Comparison of ENCODE assay signal across 19 mouse cellular contexts in genomic region chr6:115221215-115221641, GRCm38 (mm10). TPM values are rescaled to one million over a fixed set of nuclear protein-coding genes. Genes with fewer than 3 reads are reported as not detected.
A peak's percentile ranks its signal among the peaks of the same experiment; 100 is the strongest.
DNase-seq lines count a peak whose midpoint lies in the region; ATAC-seq and TF ChIP-seq lines count a peak whose summit lies in the region.
"Had no signal": no experiment of that assay in that cellular context is flagged by ENCODE, and none has a peak within 500 bp of the region (broad histone marks: within the 10 kb centered on the region; RNA-seq: fewer than 3 reads in every experiment).

No protein-coding gene starts in this region.

- no peak overlapping the region for H3K4me2 ChIP-seq in forebrain, postnatal 0 days (ENCODE audit: low read depth)
- H3K4me2 ChIP-seq in forebrain, embryonic 12.5 days, result no peak overlapping the region
- H3K4me2 ChIP-seq: embryonic facial prominence, embryonic 13.5 days; intestine, embryonic 15.5 days had no signal

- H3K9ac ChIP-seq in forebrain, postnatal 0 days, result no peak overlapping the region
- no peak overlapping the region for H3K9ac ChIP-seq in forebrain, embryonic 12.5 days
- H3K9ac ChIP-seq: embryonic facial prominence, embryonic 13.5 days; intestine, embryonic 15.5 days; liver, embryonic 14.5 days had no signal

- no peak overlapping the region for H3K4me3 ChIP-seq in forebrain, postnatal 0 days (ENCODE audit: low read depth, low read length)
- H3K4me3 ChIP-seq in forebrain, embryonic 12.5 days (replicated peaks), result no peak overlapping the region
- no peak overlapping the region for H3K4me3 ChIP-seq in kidney, adult 2 months (ENCODE audit: insufficient read depth, low read depth, low read length)
- H3K4me3 ChIP-seq: embryonic facial prominence, embryonic 13.5 days; gastrocnemius, adult 2 months; intestine, embryonic 15.5 days had no signal

- H3K27ac ChIP-seq in forebrain, postnatal 0 days (ENCODE audit: low read depth, low read length), result no peak overlapping the region
- no peak overlapping the region for H3K27ac ChIP-seq in forebrain, embryonic 12.5 days
- H3K27ac ChIP-seq in kidney, adult 2 months (ENCODE audit: insufficient read depth, low read depth, low read length), result no peak overlapping the region
- H3K27ac ChIP-seq: embryonic facial prominence, embryonic 13.5 days; gastrocnemius, adult 2 months; intestine, embryonic 15.5 days; liver, embryonic 14.5 days had no signal

- TF ChIP-seq CTCF in forebrain, postnatal 0 days (IDR thresholded peaks at IDR 0.05; ENCODE audit: low read depth), result no peak
- TF ChIP-seq CTCF in kidney, adult 2 months (conservative IDR thresholded peaks at IDR 0.05; ENCODE audit: insufficient read depth, insufficient read length, low read depth, low read length), result no peak

- no peaks in the 10 kb centered on the region for H3K27me3 ChIP-seq in forebrain, postnatal 0 days (ENCODE audit: insufficient read depth, low read length)
- no peaks in the 10 kb centered on the region for H3K27me3 ChIP-seq in forebrain, embryonic 12.5 days
- no peaks in the 10 kb centered on the region for H3K27me3 ChIP-seq in kidney, adult 2 months (replicated peaks; ENCODE audit: control insufficient read depth, insufficient read depth, low read length)
- H3K27me3 ChIP-seq: embryonic facial prominence, embryonic 13.5 days; intestine, embryonic 15.5 days had no signal

- DNase-seq in forebrain, postnatal 0 days, result peak; percentile 69
- DNase-seq in right cerebral cortex, adult 18-20 months, result peak; percentile 79
- DNase-seq in right cerebral cortex, postnatal 4 days, result no peak
- DNase-seq in left cerebral cortex, adult 9 months (ENCODE audit: low spot score in 2 of 2), result peak; percentile 45 to 70
- DNase-seq in telencephalon, adult 2 months (ENCODE audit: low read depth, low spot score), result peak; percentile 82
- no peak for DNase-seq in retina, embryonic 14.5 days (ENCODE audit: low spot score)
- DNase-seq in kidney, adult 2 months, result no peak
- DNase-seq: B cell, adult 2 months; gastrocnemius, adult 2 months; heart, postnatal 4 days; lung, postnatal 4 days; midbrain, embryonic 14.5 days; thymus, postnatal 25 days had no signal

- peak; percentile 76 for ATAC-seq in forebrain, postnatal 0 days
- no peak for ATAC-seq in forebrain, embryonic 12.5 days (ENCODE audit: low FRiP score)
- ATAC-seq: intestine, embryonic 15.5 days had no signal

- H3K9me3 ChIP-seq in forebrain, postnatal 0 days (ENCODE audit: low read length), result no peaks in the 10 kb centered on the region
- no peaks in the 10 kb centered on the region for H3K9me3 ChIP-seq in forebrain, embryonic 12.5 days
- H3K9me3 ChIP-seq: embryonic facial prominence, embryonic 13.5 days; intestine, embryonic 15.5 days had no signal

- H3K36me3 ChIP-seq in forebrain, postnatal 0 days (ENCODE audit: insufficient read depth), result no peaks in the 10 kb centered on the region
- H3K36me3 ChIP-seq in forebrain, embryonic 12.5 days (replicated peaks), result no peaks in the 10 kb centered on the region
- no peaks in the 10 kb centered on the region for H3K36me3 ChIP-seq in kidney, adult 2 months (ENCODE audit: control insufficient read depth, insufficient read depth, low read length)
- H3K36me3 ChIP-seq: embryonic facial prominence, embryonic 13.5 days; intestine, embryonic 15.5 days had no signal

- no peak for TF ChIP-seq POLR2A in kidney, adult 2 months (IDR thresholded peaks at IDR 0.05; ENCODE audit: low read depth, low read length)

- 58% methylated on average over 8 of the region's 8 CpGs for WGBS in forebrain, postnatal 0 days
- WGBS in forebrain, embryonic 12.5 days, result 88% methylated on average over 8 of the region's 8 CpGs
- WGBS in kidney, adult 2 months, result 79% methylated on average over 8 of the region's 8 CpGs

- H3K4me1 ChIP-seq in forebrain, postnatal 0 days (ENCODE audit: insufficient read depth), result no peaks in the 10 kb centered on the region; the same call in 1 of the 2 replicates
- H3K4me1 ChIP-seq in forebrain, embryonic 12.5 days, result no peaks in the 10 kb centered on the region
- H3K4me1 ChIP-seq in kidney, adult 2 months (ENCODE audit: control insufficient read depth, insufficient read depth, low read length), result no peaks in the 10 kb centered on the region
- H3K4me1 ChIP-seq: intestine, embryonic 15.5 days had no signal

RNA-seq across cellular contexts. Expression of gene Gm17482, which starts 5.9 kb away (rescaled TPM):
- total RNA-seq in forebrain, postnatal 0 days (2014; rRNA removed), result not detected in 2 replicates
- polyA plus RNA-seq in forebrain, postnatal 0 days (2015; fragmentation: Nextera tagmentation; extraction: Ambion mirVana), result not detected in 2 replicates
- polyA plus RNA-seq in forebrain, embryonic 12.5 days (2016; fragmentation: Nextera tagmentation; extraction: Ambion mirVana), result not detected in 2 replicates
- polyA plus RNA-seq in kidney, adult 2 months (2012; rRNA removed), result not detected in 2 replicates
- total RNA-seq: gastrocnemius, adult 2 months; heart, postnatal 4 days had no signal
- polyA plus RNA-seq: embryonic facial prominence, embryonic 13.5 days; intestine, embryonic 15.5 days; large intestine, adult 2 months; liver, embryonic 14.5 days; midbrain, embryonic 14.5 days; neural tube, embryonic 14.5 days had no signal

RNA-seq across cellular contexts. Expression of gene Timp4, which starts 30.8 kb away (rescaled TPM):
- total RNA-seq in forebrain, postnatal 0 days (2014; rRNA removed), result 9.6 and 10.0 TPM in 2 replicates
- polyA plus RNA-seq in forebrain, postnatal 0 days (2015; fragmentation: Nextera tagmentation; extraction: Ambion mirVana), result 7.9 and 12.7 TPM in 2 replicates
- 0.23 and 0.29 TPM in 2 replicates for polyA plus RNA-seq in forebrain, embryonic 12.5 days (2016; fragmentation: Nextera tagmentation; extraction: Ambion mirVana)
- polyA plus RNA-seq in kidney, adult 2 months (2012; rRNA removed), result 1.2 and 1.9 TPM in 2 replicates
- polyA plus RNA-seq: liver, embryonic 14.5 days had no signal

Comparison
In these comparisons a context has a peak if more than half of its experiments do, and no peak if none do; other contexts are left out.
1. DNase-seq: peak in forebrain, postnatal 0 days (single experiment), right cerebral cortex, adult 18-20 months (single experiment), left cerebral cortex, adult 9 months (2 of 2) and telencephalon, adult 2 months (single experiment); none in right cerebral cortex, postnatal 4 days (single experiment), retina, embryonic 14.5 days (single experiment) and kidney, adult 2 months (single experiment).